Mouse (Mus musculus) cerebellum, postnatal 14 days (tissue): ENCODE measurements around the gene Cd83.

ENCODE experiments used
- DNase-seq, 2 experiments: peaks; one replicate each; pipeline ENCODE4 v3.0.0; 2021; ENCODE audit warnings: mixed read lengths in 2 of 2

Cd83 gene

DNA sequence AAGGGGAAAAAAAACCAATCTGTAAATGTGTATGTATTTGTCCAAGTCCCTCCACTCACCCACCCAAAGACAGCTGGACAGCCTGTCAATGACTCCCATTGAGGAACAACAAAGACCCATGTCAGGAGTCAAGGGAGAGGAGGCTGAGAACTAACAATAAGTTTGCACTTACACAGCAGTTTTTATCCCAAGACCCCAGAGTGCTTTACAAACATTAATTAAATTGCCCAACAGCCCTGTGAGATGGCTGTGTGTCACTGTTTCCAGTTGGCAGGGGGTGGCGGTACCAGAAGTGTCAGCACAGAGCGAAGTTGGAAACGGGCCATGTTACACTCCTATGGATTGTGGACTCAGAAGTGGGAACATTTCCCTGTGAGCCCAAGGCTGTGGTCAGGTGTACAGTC, 22.7 kb downstream of the Cd83 start:
- DNase-seq: no peak

DNA sequence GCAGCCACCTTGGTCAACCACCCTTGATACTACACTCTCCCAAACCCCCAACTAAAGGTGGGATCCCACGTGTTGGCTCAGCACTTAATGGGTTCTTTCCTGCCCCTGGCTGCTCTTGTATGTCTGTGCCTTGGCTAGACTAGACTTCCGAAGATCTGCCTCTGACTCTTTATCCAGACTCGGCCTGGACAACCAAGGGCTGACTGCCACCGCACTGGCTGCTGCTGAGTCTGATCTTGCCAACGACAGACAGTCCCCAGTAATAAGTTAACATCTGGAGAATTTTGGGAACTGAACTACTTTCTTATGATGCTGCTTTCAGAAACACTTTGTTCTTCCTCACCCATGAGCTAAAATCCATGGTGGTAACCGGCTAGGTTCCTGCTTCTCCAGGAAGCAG, 26.0 kb downstream of the Cd83 start:
- DNase-seq: no peak

DNA sequence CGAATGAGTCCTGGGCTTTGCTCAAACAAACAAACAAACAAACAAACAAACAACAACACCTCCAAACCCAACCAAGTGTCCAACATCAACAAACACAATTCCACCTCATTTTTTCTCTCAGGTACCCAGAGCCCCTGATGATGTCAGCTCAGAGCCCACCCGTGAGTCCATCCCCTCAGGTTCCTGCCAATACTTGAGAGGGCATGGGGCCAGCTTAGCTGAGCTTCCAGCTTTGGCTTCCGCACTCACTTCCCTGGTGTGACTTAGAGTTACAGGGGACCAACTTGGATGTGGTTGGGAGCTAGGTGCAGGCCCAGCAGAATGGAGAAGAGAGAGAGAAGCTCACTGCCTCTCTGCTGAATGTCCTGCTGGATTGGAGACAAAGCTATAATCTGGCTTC, 27.3 kb downstream of the Cd83 start:
- DNase-seq: peak; percentile 57 to 66

GRCm38 (mm10) chr13:43813431-43813830, 28.9 kb downstream of the Cd83 start:
- peak; percentile 81 to 83 for DNase-seq

DNA sequence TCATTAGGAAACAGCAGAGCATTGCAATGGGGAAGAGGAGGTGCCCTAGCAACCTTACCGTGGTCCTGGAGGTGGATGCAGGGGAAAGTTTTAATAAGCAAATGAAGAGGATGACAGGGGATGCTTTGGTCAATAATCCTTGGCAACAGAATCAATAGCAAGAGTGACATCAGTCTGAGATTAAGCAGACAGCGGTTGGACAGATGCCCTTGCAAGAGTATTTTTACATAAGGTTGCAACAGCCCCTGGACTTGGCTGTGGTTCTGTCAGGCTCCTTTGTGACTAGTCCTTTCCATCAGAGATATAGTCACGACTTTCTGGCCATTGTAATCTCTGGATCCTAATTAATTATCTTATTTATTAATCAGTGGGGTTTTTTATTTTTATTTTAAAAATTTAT, 32.9 kb downstream of the Cd83 start:
- no peak for DNase-seq

DNA sequence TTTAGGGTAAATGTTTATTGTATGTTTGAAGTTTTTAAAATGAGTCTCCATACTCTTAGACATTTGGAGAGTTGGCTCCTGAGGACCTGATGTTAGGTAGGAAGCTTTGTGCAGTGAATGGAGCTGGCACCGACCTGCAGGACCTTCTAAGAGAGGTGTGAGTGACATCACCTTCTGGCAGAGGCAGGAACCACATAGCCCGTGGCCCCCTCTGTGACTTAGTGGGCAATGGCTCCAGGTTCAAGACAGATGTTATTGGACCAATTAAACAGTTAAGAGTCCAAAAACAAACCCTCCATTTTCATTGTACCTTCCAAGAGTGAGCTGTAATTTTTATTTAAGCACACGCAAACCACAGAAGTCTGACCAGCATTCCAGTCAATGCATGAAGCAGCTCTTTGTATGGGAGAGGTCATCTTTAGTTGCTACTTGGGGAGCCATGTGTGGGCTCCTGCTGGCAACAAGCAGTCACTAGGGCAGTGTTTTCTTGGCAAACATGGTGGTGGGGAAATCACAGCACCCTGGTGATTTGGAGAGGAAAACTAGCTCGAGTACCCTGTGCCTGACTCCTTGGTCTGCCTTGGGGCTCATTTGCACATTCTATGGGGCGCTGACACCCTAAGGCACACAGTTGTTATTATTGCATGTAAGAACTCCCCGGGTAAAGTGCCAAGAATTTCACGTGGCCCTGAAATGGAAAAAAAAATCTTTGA, 33.9 kb downstream of the Cd83 start:
- no peak for DNase-seq

DNA sequence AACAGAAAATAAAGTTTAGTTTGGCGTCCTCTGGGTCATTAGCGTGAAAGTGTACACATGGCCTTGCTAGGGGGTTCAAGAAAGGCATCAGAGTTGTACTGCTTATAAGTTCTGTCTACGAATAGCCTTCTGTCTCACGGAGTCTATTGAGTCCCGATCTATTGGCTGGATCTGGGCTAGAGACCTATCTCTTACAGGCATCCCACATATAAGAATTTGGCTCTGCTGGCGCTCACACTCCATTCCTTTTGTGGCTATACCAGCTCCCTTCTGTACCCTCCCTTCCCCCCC, 34.4 kb downstream of the Cd83 start:
- no peak for DNase-seq

- no peak for DNase-seq
Observed at GRCm38 (mm10) chr13:43820071-43820470, 35.5 kb downstream of the Cd83 start.

DNA sequence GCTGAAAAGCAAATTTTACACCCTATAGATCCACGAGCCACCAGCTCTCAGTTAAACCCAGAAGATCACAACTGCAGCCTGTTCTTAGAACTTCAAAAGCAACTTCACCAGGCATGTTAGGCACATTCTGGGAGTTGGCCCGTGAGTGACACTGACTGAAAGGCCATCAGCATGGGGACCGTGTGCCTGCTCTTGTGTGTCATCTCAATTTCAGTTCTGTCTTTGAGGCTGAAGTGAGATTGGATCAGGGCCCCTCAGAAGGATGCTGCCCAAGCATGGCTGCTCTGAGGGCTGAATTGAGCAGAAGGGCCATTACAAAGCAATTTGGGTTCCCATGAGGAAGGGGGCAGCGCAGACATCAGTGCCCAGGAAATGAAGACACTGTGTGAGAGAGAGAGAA, 37.7 kb downstream of the Cd83 start:
- no peak for DNase-seq

- no peak for DNase-seq
Observed at GRCm38 (mm10) chr13:43828648-43829047, 44.1 kb downstream of the Cd83 start.

- no peak for DNase-seq
Observed at GRCm38 (mm10) chr13:43830892-43831673, 46.5 kb downstream of the Cd83 start.

DNA sequence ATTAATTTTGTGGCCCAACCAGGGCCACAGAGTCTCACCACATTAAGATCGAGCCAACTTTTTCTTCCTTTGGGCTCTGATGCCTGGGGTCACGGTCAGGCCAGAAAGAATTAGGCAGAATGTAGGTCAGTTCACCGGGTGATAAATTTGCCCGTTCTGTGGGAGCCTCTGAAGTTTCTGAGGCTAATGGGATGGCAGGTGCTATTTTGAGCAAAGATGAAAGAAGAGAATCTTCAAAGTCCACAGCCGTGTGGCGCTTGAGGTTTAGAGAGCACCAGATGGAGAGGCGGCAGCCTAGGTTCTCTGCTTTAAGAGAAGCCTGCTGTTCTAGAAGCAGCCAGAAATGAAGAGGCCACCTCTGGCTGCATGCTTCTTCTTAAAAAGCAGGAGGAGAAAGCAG, 48.2 kb downstream of the Cd83 start:
- no peak for DNase-seq

DNA sequence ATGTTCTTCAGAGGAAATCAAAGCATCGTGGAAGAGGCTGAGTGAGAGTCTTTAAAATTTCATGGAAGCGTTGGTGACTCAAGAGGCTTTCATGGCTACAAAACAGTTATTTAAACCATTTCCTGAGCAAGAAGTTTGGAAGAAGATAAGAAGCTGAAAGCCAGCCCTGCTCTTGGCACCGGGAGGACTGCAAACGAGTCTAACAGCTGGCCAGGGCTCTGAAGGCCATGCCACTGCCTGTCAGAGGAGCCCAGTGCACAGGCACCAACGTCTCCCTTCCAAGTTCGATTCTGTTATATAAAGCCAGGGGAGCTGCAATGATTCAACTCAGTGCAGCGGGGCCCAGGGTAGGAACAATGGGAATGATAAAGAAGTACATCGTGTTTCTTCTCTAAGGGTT, 51.8 kb downstream of the Cd83 start:
- DNase-seq: no peak

GRCm38 (mm10) chr13:43837812-43838211, 53.2 kb downstream of the Cd83 start:
- DNase-seq: no peak

DNA sequence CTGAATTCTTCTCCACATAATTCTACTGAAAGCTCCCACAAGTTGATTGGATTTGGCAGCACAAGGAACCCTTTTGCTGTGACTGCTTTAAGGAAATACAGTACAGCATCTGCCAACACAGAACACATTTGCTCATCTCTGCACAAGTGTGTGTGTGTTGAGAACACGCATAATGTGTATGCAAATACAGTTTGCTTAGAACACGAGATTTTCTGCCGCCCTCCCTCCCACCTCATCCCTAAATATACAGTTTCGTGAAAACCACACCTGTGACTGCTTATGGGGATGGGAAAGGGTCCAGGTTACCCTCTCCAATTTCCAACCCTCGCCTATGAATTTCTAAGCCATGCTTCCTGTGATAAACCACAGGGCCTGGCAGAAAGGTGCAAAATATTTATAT, 60.6 kb downstream of the Cd83 start:
- DNase-seq: no peak

DNA sequence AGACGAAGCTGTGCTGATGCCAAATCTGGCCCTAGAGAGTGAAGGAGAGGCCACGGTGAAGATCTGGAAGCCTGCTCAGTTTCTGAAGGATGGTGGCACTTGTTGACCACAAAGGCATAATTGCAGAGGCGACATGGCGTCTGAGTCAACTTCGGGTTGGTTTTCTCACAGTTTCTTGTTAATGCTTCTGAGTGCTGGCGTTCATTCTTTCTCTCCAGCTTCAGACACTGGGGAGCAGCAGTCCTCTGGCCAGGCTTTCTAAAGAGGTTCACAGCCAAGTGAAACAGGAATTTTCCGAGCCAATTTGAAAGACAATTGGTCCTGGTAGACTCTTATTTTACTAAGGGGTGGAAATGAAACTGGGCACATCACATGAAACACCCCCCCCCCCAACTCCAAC, 62.6 kb downstream of the Cd83 start:
- no peak for DNase-seq

DNA sequence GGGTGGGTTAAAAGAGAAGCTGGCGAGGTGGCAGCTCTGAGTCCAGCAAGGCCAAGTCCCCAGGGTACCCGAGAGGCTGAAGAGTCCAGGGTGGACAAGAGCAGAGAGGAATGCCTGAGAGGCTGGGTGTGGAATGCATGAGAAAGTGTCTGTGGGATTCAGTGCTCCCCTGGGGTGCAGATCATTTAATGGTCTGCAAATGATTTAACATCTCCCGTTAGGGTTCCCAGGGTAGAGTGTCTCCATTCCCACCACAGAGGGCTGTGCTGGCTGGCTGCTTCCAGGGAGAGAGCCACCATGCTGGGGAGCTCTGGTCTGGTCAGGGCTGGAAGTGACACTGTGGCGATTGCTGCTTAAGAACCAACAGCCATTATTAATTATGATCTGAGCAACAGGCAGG, 65.2 kb downstream of the Cd83 start:
- no peak for DNase-seq

DNA sequence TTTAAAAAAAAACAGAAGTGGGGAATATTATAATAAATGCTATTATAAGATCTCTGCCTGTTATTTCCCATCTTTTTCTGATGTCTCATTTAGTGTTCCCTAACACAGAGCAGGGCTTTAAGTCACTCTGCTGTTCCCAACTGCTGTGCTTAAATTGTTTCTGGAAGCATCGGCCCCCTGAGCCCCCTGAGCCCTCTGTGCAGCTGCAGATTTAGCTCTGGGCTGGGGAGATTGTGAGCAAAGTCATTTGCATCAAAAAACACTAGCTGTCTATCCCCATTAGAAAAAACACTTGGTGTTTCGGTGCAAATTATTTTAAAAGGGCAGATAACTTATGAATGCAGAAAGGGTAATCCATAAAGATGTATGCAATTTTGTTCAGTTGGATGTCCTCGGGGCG, 66.5 kb downstream of the Cd83 start:
- DNase-seq: no peak
